Mouse (Mus musculus) kidney, adult 2 months (tissue): ENCODE measurements around the gene Slc25a44.

Experiments used
- CTCF ChIP-seq: fragments of 200-500 bp; conservative IDR thresholded peaks from 2 replicates; pipeline ENCODE4 v1.5.1; 2011; ENCODE audit warnings: low read depth, mild to moderate bottlenecking, control low read depth, low read length, moderate library complexity, mixed read lengths; ENCODE audit not compliant: insufficient read depth, insufficient read length
- POLR2A ChIP-seq: fragments of 200-500 bp; IDR thresholded peaks from one replicate; pipeline ENCODE4 v1.6.1; 2011; ENCODE audit warnings: low read depth, low read length, control low read depth

DNA sequence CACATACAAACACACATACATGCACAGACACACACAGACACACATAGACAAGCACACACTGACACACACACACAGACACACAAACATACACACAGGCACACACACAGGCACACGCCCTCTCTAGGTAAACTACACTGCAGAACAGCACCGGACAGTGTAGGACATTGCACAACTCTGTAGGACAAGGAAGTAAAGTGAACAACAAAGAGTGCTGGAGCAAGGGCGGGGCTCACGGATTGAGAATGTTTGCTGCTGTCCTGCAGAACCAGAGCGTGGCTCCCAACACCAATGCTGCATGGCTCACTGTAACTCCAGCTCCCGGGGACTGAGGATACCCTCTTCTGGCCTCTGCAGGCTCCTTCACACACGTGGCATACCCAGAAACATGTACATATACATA is 17.9 kb upstream of the Slc25a44 start:
- TF ChIP-seq POLR2A, result no peak
- no peak for TF ChIP-seq CTCF
